Mouse (Mus musculus): ENCODE results near the gene Irs1.

Irs1 gene

DNA sequence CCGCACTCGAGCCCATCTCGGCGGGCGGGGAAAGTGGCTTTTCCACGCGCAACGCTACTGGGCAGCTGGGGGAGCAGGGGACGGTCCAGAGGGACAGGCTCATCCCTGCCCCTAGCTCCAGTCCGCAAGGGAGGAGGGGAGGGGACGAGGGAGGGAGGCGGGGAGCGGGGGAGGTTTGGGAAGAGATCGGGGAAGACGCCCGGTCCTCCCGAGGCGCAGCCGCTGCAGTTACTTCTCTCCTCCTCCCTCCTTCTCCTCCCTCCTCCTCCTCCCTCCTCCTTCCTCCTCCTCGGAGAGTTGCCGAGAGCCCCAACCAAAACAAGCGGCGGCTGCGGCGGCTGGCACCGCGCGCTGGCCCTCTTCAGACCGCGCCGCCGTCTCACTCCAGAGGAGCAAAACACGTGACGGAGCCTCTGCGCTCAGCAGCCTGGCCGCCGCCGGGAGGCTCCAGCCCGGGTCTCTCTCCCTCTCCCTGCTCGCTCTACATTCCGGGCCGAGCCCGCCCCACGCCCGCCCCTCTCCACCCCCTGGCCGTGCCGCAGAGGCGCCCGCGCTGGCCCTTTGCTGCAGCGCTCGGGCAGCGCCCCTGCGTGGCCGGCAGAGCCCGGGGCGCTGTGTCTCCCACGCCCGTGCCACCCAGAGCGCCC is at the start of gene Irs1:
Irs1 (minus strand) TSS at position 266 of the 647 bp plus-strand sequence.
- DNase-seq (ENCODE audit: low spot score) = peak; percentile 89

DNA sequence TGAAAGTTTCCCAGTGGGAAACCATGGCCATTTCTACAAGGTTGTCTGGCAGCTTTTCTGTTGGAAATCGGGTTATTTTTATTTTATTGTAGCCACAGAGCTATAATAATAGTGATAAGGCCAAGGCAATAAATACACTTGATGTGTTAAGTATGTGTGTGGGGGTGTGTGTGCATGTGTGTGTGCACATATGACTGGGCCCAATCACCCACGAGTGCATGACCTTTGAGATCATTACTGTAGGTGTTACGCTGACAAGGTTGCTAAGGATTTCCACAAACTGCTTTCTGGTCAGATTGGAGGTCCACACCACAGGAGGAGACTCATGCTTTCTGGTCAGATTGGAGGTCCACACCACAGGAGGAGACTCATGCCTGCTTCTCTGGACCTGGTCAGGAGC is 43.3 kb upstream of the Irs1 start:
- no peak for DNase-seq (ENCODE audit: low spot score)

DNA sequence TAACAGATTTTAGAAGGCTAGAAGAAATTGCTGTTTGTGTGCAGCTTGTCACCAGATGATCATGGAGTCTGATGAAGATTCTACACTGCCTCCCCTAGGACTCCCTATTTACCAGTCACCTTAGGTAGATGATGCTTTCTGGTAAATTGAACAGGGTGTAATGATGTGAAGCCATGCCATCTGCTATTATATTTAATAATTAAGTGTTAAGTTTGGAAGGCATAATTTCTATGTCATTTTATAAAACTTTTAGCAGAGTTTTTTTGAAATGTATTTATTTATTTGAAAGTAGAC is 38.7 kb upstream of the Irs1 start:
- no peak for DNase-seq (ENCODE audit: low spot score)

DNA sequence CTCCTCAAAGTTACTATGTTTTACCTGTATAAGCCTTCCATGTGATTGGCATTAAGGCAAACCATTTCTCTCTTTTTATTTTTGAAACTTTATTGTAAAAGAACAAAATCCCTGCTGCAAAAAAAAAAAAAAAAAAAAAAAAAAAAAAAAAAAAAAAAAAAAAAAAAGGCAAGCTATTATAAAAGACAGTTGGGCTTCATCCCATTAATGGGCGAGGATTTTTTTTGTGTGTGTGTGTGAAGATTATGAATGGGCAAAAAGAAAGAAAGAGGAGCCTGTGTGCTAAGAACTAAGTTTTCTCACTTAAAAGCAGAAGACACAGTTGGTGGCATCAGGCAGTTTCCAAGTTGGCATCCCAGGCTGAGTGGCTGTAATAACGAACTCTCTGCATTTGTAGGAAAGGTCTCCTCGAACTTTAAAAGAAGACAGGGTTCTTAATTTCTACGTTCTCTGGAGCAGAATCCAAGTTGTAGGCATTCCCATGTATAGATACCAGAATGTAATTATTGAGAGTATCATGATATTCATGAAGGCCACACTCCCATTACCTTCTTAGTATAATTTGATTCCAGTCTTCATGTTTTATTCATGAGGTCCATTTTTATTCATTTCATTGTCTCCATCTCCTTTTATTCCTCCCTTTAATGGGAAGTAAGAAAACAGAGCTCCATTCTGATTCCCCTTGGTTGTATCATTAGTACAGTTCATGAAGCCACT is 38.2 kb upstream of the Irs1 start:
- no peak for DNase-seq (ENCODE audit: low spot score)

DNA sequence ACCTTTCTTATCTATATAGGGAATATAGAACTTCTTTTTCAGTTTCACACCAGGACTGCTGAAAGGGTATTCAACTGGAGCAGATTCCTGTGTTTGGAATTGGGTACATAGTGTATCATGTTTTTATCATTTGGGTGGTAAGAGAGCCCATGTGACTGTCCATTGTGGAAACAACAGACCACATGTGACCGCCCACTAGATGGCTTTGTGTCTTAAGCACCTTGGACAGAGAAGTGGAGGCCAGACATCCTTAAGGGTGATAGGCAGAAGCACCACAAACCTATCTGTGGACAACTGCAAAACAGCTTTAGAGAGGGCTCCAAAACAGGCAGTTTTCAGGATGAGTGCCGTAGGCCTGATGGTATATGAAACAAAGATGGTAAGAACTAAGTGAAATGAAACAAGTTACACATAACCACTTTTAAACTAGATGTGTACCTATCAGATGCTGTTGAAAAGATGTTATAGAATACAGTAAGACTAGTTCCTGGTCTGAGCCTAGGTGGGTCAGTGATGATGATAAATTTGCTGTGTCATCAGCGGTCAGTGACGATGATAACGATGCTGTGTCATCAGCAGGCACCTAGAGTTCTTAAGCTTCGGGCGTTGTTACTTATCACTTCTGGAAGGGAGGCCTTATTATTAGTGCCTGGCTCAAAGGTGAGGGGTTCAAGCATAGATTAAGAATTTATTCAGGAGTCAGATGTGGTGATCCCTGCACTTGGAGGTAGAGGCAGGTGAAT is 37.0 kb upstream of the Irs1 start:
- no peak for DNase-seq (ENCODE audit: low spot score)

DNA sequence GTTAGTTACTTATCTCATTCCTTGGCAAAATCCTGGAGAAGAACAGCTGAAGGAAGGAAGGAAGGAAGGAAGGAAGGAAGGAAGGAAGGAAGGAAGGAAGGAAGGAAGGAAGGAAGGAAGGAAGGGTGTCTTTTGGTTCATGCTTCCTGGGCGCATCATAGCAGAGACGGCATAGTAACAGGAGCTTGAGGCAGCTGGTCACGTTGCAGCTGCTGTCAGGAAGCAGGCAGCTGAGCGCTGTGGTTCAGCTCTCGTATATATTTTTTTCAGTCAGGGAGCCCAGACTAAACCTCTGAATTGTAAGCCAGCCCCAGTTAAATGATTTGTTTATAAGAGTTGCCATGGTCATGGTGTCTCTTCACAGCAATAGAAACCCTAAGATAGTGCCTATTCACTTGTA is 34.9 kb upstream of the Irs1 start:
- DNase-seq (ENCODE audit: low spot score) = no peak

DNA sequence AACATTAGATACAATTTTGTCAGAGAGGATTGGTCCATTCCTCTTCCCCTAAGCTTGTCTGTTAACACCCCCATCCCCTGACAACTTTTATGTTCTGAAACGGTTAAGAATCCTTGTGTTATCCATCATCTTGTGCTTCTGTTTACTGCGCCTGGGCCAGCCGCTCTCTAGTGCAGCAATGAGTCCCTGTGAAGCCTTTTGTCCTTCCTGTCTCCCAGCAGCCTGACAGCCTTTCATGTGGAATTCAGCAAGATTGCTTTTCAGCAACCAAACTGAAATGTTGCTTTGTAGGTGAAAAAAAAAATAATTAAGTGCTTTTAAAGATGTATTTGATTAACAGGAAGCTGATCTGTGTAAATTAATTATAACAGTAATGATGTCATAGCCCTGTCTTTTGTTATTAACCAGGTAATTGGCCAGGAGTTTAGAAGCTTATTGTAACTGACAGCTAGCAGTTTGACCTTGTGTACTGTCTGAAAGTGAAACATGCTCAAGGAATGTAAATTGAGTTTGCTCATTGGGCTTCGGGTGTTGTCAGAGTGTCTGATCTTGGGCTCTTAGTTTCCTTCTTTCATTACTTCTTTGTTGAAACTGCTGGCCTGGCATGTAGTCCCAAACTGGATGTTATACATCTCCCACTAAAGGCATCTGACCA is 33.0 kb upstream of the Irs1 start:
- no peak for DNase-seq (ENCODE audit: low spot score)

DNA sequence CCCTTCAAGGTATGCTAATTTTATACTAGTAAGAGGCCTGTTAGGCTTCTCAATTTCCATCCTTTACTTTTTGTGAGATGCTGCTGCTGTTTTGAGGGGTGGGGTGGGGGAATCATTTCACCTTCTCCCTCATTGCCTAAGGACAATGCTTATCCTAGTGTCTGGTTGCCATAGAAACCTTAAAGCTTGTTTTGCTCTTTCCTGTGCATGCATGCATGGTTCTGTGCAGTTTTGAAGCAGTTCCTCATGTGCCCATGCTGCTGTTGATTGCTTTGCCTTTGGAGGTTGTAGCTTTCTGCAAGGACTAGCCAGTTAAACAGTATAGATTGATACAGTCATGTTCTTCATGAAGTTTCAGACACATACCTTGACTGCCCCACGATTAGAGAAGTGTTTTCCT is 30.2 kb upstream of the Irs1 start:
- no peak for DNase-seq (ENCODE audit: low spot score)

DNA sequence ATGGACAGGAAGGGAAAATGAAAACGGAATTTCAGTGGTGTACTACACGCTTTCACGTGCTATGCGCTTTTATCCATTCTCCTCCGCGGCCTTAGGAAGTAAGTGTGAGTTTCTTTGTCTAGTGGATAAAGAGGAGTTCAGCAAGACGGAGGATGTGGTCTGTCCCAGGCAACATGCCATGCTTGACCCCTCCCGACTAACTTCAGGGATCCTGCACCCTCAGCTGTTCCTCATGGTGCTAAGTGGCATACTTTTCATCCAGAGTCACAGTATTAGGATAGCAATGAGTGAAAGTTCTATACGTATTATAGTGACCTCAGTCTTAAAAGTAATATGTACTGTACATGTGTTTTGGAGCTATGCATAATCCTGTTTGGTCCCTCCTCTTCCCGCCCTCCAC is 29.6 kb upstream of the Irs1 start:
- DNase-seq (ENCODE audit: low spot score) = no peak

DNA sequence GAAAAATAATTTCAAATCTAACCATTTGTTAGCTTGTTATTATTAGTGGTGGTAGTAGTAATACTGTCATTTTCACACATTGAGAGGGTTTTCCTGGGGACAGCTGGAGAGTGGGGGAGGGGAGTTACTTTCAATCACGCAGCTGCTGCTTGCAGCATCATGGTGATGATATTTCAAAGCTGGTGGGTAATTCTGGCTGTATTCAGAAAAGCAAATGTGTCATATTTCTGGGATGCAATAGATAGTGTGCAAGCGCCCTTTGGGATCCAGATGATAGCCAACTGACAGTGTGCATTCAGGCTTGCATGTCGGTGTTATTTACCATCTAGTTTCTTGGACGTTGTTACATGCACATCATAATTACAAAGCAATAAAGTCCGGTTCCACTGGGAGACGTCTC is 29.2 kb upstream of the Irs1 start:
- DNase-seq (ENCODE audit: low spot score) = no peak

DNA sequence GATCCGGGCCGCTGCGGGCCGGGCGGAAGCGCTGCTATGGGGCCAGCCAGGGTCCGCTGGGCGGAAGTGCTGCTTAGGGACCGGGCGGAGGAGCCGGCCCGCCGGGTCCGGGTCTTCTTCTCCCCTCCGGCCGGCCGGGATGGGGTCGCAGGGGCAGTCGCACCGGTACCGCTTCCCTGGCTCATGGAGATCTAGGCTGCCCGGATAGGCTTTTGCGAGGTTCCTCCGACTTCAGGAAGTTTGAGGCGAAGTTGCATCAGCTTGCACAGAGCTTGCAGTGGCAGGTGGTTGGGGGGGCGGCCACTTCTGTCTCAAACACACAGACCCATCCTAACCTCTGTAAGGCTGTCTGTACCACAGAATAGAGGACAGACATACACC is 25.5 kb upstream of the Irs1 start:
- DNase-seq (ENCODE audit: low spot score) = no peak

DNA sequence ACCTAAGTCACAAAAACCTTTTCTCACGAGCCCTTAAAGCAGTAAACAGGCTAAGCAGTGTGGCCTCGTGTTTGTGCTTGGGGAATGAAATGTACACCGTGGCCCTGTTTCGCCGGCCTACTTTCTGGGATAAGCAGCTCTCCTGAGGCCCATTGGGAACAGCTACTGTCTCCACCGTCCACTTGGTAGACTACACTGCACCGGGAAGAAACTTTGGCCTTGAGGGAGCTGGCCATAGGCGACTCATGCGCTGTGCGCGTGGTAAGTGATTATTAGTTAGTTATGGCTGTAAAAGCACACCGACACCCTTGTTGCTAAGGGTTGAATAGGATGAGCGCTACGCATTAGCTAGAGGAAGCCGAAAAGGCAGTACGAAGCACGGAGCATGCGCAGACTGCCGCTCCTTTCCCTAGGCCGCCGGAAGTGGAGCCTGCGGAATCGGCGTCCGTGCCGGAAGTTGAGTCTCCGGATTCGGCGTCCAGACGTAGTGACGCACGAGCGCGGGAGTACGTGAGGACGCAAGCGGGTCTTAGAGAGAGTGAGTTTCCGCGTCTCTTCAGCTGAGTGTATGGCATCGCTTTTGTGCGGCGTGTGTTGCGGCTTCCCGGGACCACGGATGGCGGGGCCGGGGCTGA is 25.0 kb upstream of the Irs1 start, which contains the start of gene Rhbdd1:
Rhbdd1 (plus strand) TSS at position 342 of the 635 bp plus-strand sequence.
- DNase-seq (ENCODE audit: low spot score) = peak; percentile 97

DNA sequence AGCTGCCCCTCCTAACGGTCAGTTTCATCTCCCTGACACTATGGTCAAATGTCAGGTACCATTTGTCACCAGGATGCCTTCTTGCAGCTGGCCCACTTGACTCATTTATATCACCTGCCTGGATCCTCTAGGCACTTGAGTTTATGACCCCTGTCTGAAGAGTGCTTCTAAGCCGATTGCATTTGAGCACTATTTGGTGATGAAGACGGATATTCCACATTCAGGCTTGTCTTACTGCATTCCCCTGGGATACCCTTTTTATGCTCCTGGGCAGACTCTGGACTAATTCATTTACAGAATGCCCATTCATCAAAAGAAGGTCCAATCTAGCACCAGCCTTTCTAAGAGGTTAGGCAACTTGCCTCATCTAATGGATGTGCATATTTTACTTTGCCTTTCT is 13.3 kb upstream of the Irs1 start:
- DNase-seq (ENCODE audit: low spot score) = no peak

DNA sequence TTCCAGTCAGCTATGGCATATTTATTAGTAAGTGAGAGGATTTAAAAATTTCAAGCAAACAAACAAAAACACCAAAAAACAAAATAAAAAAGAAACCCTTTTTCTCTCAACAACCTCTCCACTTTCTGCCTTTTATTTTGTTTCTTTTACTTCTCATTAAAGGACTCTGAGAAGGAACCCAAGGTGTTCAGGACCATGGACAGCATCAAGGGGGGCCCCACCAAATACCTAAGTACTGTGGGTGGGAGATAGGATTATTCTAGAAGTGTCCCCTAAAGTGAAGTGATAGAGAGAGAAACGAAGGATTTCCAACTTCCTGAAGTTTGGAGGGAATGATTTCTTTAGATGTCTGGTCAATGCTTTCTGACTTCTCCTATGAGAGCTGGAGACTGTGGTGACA is 7.4 kb upstream of the Irs1 start:
- no peak for DNase-seq (ENCODE audit: low spot score)

DNA sequence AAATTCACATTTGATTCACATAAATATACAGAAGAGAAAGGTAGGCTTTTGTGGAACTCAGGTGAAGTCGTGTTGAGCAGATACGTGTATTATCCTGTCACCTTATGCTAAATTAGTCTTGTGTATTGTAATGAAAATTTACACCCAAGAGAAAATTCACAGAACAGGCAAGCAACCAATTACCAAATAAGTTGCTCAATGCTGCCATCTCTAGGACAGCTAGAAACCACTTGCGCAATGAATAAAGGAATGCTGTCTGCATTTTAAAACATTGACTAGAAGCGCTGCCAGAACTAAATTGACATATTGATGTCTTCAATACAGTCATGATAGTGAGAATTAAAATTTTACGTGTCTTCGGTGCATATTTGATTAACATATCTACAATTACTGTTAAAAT is 2.9 kb upstream of the Irs1 start:
- peak; percentile 70 for DNase-seq (ENCODE audit: low spot score)

DNA sequence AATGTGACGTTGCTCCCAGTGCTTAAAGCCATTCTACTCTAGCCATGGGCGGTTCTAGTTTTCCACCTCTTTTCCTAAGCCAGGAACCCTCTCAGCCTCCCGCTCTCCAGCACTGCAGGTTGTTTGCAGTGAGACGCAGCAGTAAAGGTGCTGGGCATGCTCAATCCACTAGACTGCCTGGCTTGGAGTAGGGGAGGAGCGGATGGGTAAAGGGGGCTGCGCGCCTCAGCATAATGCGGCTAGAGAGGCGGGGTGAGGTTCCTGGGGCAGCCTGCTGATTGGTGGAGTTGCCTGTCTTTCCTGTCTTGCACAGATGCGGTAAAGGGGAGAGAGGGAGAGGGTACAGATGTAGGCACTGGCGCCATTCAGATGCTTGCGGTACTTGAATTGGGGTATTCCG is 1.6 kb upstream of the Irs1 start:
- peak; percentile 60 for DNase-seq (ENCODE audit: low spot score)

DNA sequence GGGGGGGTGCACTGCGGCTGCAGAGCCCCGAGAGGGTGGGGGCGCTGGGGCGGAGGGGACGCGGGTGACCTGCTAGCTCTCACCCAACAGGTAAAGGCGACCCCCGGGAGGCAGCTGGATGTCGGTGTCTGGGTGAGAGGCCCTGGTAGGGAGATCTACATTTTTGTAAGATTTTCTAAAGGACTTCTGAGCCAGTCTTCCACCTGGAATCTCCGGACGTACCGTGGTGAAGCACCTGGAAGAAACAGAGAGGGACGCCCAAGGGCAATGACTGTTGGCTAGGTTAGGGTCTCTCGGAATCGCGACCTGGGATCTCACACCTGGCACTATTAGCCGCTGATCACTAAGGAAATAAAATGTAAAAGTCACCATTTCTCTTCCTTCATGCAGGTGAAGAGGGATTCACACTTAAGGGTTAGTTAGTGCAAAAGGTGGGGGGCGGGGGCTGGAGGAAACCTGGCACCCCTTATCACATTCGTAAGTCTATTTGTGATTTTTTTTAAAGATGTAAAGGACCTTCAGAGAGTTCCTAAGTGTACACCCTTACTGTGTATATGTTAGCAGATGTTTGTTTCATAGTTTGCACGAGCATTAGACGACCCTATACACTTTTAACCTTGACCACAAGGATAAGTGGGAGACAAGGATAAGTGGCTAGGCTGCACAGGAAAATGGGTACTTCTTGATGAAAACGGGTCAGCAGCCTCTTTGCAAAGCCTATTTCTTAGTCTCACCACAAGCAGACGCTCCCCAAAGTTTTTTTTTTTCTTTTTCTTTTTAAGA is 905 bp upstream of the Irs1 start:
- DNase-seq (ENCODE audit: low spot score) = no peak

DNA sequence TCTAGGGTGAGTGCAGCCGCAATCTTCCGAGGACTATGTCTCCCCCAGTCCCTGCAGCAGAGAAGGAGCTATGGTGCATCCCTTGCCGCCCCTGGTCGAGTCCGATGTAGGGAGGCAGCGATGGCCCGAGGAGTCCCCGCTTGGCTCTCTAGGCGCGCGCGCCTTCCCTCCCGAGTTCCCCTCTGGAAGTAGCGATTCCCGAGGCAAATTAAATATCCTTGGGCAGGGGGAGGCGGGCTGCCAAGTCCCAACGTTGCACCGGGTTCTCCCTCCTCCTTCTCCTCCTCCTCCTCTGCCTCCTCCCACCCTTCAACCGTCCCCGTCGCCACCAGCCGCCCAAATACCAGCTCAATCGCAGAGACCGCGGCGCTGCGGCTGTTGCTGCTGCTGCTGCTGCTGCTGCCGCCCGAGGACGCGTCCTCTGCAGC is 479 bp downstream of the Irs1 start:
- peak; percentile 88 for DNase-seq (ENCODE audit: low spot score)

DNA sequence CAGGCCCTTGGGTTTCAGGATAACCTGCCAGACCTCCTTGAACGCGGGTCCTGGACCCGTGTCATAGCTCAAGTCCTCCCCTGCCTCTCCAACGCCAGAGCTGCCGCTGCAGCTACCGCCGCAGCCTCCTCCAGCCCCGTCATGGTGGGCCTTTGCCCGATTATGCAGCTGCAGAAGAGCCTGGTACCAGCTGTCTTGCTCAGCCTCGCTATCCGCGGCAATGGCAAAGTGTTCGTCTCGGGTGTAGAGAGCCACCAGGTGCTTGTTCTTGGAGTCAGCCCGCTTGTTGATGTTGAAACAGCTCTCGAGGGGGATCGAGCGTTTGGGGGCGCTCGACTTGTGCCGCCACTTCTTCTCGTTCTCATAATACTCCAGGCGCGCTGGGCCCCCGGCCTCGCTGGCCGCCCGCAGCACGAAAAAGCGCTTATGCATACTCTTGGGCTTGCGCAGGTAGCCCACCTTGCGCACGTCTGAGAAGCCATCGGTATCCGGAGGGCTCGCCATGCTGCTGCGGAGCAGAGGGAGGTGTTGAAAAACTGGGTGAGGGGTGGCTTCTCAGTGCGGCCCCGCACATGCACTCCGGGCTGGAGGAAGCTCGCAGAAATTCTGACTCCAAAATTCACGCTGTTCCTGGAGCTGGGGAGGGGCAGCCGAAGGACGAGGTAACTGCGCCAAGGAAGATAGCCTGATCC is 1.1 kb downstream of the Irs1 start:
- no peak for DNase-seq (ENCODE audit: low spot score)

DNA sequence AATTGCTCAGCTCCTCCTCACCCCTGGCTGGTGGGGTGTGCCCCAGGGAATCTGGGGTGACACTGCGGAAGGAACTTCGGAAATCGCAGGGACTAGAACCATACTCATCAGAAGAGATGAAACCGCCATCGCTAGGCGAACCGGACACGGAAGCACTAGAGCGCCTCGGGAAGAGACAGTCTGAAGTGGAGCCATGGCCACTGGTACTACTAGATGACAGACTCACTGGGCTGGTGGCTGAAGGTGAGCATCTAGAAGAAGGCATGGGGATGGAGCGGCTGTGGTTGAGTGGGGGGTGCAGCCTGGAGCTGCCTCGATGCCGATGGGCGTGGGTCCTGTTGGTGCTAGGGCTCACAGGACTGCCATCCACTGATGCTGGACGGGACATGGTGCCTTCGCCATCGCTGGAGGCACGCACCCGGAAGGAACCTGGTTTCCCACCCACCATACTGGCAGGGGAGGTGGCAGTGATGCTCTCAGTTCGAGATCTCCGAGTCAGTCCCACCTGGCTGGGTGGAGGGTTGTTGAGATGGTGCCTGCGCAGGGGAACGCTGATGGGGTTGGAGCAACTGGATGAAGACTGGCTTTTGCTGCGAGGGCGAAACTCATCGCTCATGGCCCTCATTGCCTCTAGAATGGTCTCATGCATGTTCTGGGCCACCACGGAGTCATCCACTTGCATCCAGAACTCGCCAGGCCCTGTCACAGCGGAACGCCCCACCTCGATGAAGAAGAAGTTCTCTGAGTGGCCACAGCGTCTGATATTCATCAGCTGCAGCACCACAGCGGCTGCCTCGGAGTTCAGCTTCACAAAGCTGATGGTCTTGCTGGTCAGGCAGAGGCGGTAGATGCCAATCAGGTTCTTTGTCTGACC is 1.9 kb downstream of the Irs1 start:
- DNase-seq (ENCODE audit: low spot score) = no peak

All from lung, postnatal 25 days (tissue).